Mouse (Mus musculus): ENCODE data around the gene Mfap4.
A peak's percentile ranks its signal among the peaks of the same experiment; 100 is the strongest.

- TF ChIP-seq CTCF (IDR thresholded peaks at IDR 0.05): peak; percentile 38
- no peak for TF ChIP-seq EP300 (IDR thresholded peaks at IDR 0.05)
Measured at GRCm38 (mm10) chr11:61489874-61490273, 4.6 kb downstream of the Mfap4 start.

Measured in lung, postnatal 0 days (tissue).